Mouse (Mus musculus) midbrain, embryonic 11.5 days (tissue): Measurements from ENCODE around the gene Mcu. TPM values are rescaled to one million over a fixed set of nuclear protein-coding genes. Genes with fewer than 3 reads are reported as not detected.

Experiments used
- ATAC-seq: fragments of 200-750 bp; cut with Nextera tagmentation; 2 replicates; pipeline ENCODE4 v1.8.0; 2017; ENCODE audit warnings: moderate TSS enrichment, moderate library complexity; ENCODE audit not compliant: low FRiP score
- DNase-seq: peaks from one replicate; pipeline ENCODE4 v3.0.0; 2015; ENCODE audit warnings: low spot score; ENCODE audit errors: missing footprints
- H3K27ac ChIP-seq: fragments of 300-500 bp; sonication (generic); 2 replicates; pipeline ENCODE4 v1.5.1; 2014; ENCODE audit warnings: low read depth, low read length
- H3K27me3 ChIP-seq: fragments of 300-500 bp; sonication (generic); 2 replicates; pipeline ENCODE4 v1.6.1; 2014; ENCODE audit warnings: mild to moderate bottlenecking, low read length, moderate library complexity, mixed read lengths; ENCODE audit not compliant: control insufficient read depth, insufficient read depth
- H3K36me3 ChIP-seq: fragments of 300-500 bp; sonication (generic); 2 replicates; pipeline ENCODE4 v1.6.1; 2014; ENCODE audit warnings: mild to moderate bottlenecking, low read length, moderate library complexity, mixed read lengths; ENCODE audit not compliant: control insufficient read depth, insufficient read depth
- H3K4me1 ChIP-seq: fragments of 300-500 bp; sonication (generic); 2 replicates; pipeline ENCODE4 v1.6.1; 2014; ENCODE audit warnings: low read length; ENCODE audit not compliant: control insufficient read depth, insufficient read depth
- H3K4me2 ChIP-seq: fragments of 300-500 bp; sonication (generic); 2 replicates; pipeline ENCODE4 v1.6.1; 2014; ENCODE audit warnings: mild to moderate bottlenecking, moderate library complexity
- H3K4me3 ChIP-seq: fragments of 300-500 bp; sonication (generic); 2 replicates; pipeline ENCODE4 v1.5.1; 2014; ENCODE audit warnings: low read depth, low read length
- H3K9ac ChIP-seq: fragments of 300-500 bp; sonication (generic); 2 replicates; pipeline ENCODE4 v1.6.1; 2014; ENCODE audit warnings: low read length
- H3K9me3 ChIP-seq: fragments of 300-500 bp; sonication (generic); 2 replicates; pipeline ENCODE4 v1.6.1; 2016; ENCODE audit warnings: low read length; ENCODE audit not compliant: control insufficient read depth
- WGBS: fragments of 180-500 bp; shearing (Covaris S2); extraction: QIAGEN DNeasy Blood & Tissue Kit; methylation state at CpG from one replicate; pipeline ENCODE4 v1.1.7; 2014; 5-methylcytosine and 5-hydroxymethylcytosine counted together
- polyA plus RNA-seq: library from polyadenylated mRNA; unstranded; fragments of >200 nt; fragmentation: Nextera tagmentation; extraction: Ambion mirVana; gene quantifications from 2 replicates; pipeline ENCODE4 v1.2.1, GENCODE M21; 2014

Mcu gene
- polyA plus RNA-seq, 1 experiment from 2014 or later = 17.7 TPM

GRCm38 (mm10) chr10:59579645-59580044, 36.8 kb downstream of the Mcu start:
- Histone ChIP-seq H3K4me2 (no peak overlapping the region), H3K27ac (no peak overlapping the region), H3K9me3 (no peaks in the 10 kb centered on the region), H3K4me3 (no peak overlapping the region), H3K27me3 (no peaks in the 10 kb centered on the region), H3K4me1 (peaks cover 11% of the 10 kb centered on the region), H3K36me3 (no peaks in the 10 kb centered on the region), H3K9ac (no peak overlapping the region)
- ATAC-seq (no peak), DNase-seq (no peak)
- 97% methylated on average over 3 of the region's 3 CpGs for WGBS

GRCm38 (mm10) chr10:59577871-59578801, 38.4 kb downstream of the Mcu start:
- ATAC-seq (0 out of 2 replicates have a peak, but pooled peaks have one; percentile 50), DNase-seq (no peak)
- WGBS = 71% methylated on average over 12 of the region's 12 CpGs
- H3K4me2 ChIP-seq = no peak overlapping the region
- no peak overlapping the region for H3K4me3 ChIP-seq
- no peaks in the 10 kb centered on the region; the same call in 1 of the 2 replicates for H3K9me3 ChIP-seq
- H3K4me1 ChIP-seq = peaks cover 11% of the 10 kb centered on the region
- peak overlapping the region; percentile 22; the same call in 1 of the 2 replicates for H3K27ac ChIP-seq
- H3K9ac ChIP-seq = no peak overlapping the region
- no peaks in the 10 kb centered on the region for H3K27me3 ChIP-seq
- H3K36me3 ChIP-seq = no peaks in the 10 kb centered on the region

GRCm38 (mm10) chr10:59576305-59576704, 40.2 kb downstream of the Mcu start:
- Histone ChIP-seq H3K4me1 (peaks cover 11% of the 10 kb centered on the region), H3K27me3 (no peaks in the 10 kb centered on the region), H3K4me2 (no peak overlapping the region), H3K9me3 (no peaks in the 10 kb centered on the region; the same call in 1 of the 2 replicates), H3K4me3 (no peak overlapping the region), H3K36me3 (no peaks in the 10 kb centered on the region), H3K27ac (no peak overlapping the region), H3K9ac (no peak overlapping the region)
- 71% methylated on average over 5 of the region's 5 CpGs for WGBS
- DNase-seq (no peak), ATAC-seq (no peak)

- no peak overlapping the region for H3K4me2 ChIP-seq
- H3K27me3 ChIP-seq = no peaks in the 10 kb centered on the region
- no peak overlapping the region for H3K27ac ChIP-seq
- H3K4me3 ChIP-seq = no peak overlapping the region
- H3K4me1 ChIP-seq = peaks cover 3% of the 10 kb centered on the region; the same call in 1 of the 2 replicates
- DNase-seq (no peak), ATAC-seq (no peak)
- no peaks in the 10 kb centered on the region; the same call in 1 of the 2 replicates for H3K9me3 ChIP-seq
- WGBS = 91% methylated on average over 5 of the region's 5 CpGs
- no peak overlapping the region for H3K9ac ChIP-seq
- H3K36me3 ChIP-seq = no peaks in the 10 kb centered on the region
Observed at GRCm38 (mm10) chr10:59571964-59572363, 44.5 kb downstream of the Mcu start.

- no peak overlapping the region for H3K9ac ChIP-seq
- no peaks in the 10 kb centered on the region for H3K27me3 ChIP-seq
- H3K27ac ChIP-seq = no peak overlapping the region
- DNase-seq (no peak), ATAC-seq (no peak)
- no peak overlapping the region for H3K4me3 ChIP-seq
- 88% methylated on average over 4 of the region's 4 CpGs for WGBS
- no peaks in the 10 kb centered on the region; the same call in 1 of the 2 replicates for H3K9me3 ChIP-seq
- peaks cover 3% of the 10 kb centered on the region; the same call in 1 of the 2 replicates for H3K4me1 ChIP-seq
- H3K36me3 ChIP-seq = no peaks in the 10 kb centered on the region
- H3K4me2 ChIP-seq = no peak overlapping the region
Observed at GRCm38 (mm10) chr10:59571273-59571672, 45.2 kb downstream of the Mcu start.

- H3K27ac ChIP-seq = no peak overlapping the region
- 79% methylated on average over 2 of the region's 2 CpGs for WGBS
- H3K27me3 ChIP-seq = no peaks in the 10 kb centered on the region
- H3K4me2 ChIP-seq = no peak overlapping the region
- peaks cover 3% of the 10 kb centered on the region; the same call in 1 of the 2 replicates for H3K4me1 ChIP-seq
- H3K9ac ChIP-seq = no peak overlapping the region
- no peak overlapping the region for H3K4me3 ChIP-seq
- H3K36me3 ChIP-seq = no peaks in the 10 kb centered on the region
- no peaks in the 10 kb centered on the region; the same call in 1 of the 2 replicates for H3K9me3 ChIP-seq
- no peak for ATAC-seq
- no peak for DNase-seq
Observed at GRCm38 (mm10) chr10:59570780-59571179, 45.7 kb downstream of the Mcu start.

GRCm38 (mm10) chr10:59570360-59570759, 46.1 kb downstream of the Mcu start:
- H3K36me3 ChIP-seq = no peaks in the 10 kb centered on the region

GRCm38 (mm10) chr10:59569481-59569869, 47.0 kb downstream of the Mcu start:
- H3K4me2 ChIP-seq = no peak overlapping the region
- WGBS = 79% methylated on average over 1 of the region's 1 CpGs

More at GRCm38 (mm10) chr10:59570360-59570759, 46.1 kb downstream of the Mcu start:
- Histone ChIP-seq H3K27me3 (no peaks in the 10 kb centered on the region), H3K4me3 (no peak overlapping the region), H3K4me2 (no peak overlapping the region), H3K9me3 (no peaks in the 10 kb centered on the region; the same call in 1 of the 2 replicates), H3K27ac (no peak overlapping the region), H3K4me1 (peaks cover 3% of the 10 kb centered on the region; the same call in 1 of the 2 replicates), H3K9ac (no peak overlapping the region)
- 85% methylated on average over 6 of the region's 6 CpGs for WGBS
- DNase-seq (no peak), ATAC-seq (no peak)

More at GRCm38 (mm10) chr10:59569481-59569869, 47.0 kb downstream of the Mcu start:
- Histone ChIP-seq H3K4me3 (no peak overlapping the region), H3K27ac (no peak overlapping the region), H3K9me3 (no peaks in the 10 kb centered on the region; the same call in 1 of the 2 replicates), H3K27me3 (no peaks in the 10 kb centered on the region), H3K9ac (no peak overlapping the region), H3K4me1 (peaks cover 3% of the 10 kb centered on the region; the same call in 1 of the 2 replicates), H3K36me3 (no peaks in the 10 kb centered on the region)
- ATAC-seq (no peak), DNase-seq (no peak)
